Mouse (Mus musculus) lung, embryonic 14.5 days (tissue): ENCODE results near the gene Ccdc71. TPM values are rescaled to one million over a fixed set of nuclear protein-coding genes. Genes with fewer than 3 reads are reported as not detected.
A peak's percentile ranks its signal among the peaks of the same experiment; 100 is the strongest.

Experiments used
- ATAC-seq: fragments of 200-750 bp; cut with Nextera tagmentation; 2 replicates; pipeline ENCODE4 v1.8.0; 2017; ENCODE audit warnings: mild to moderate bottlenecking, moderate TSS enrichment, moderate library complexity; ENCODE audit not compliant: insufficient read depth
- DNase-seq: peaks from one replicate; pipeline ENCODE4 v3.0.0-alpha.2; 2015
- H3K27ac ChIP-seq: fragments of 300-500 bp; sonication (generic); 2 replicates; pipeline ENCODE4 v1.5.1; 2014; ENCODE audit warnings: low read depth, mild to moderate bottlenecking, moderate library complexity
- H3K27me3 ChIP-seq: fragments of 300-500 bp; sonication (generic); 2 replicates; pipeline ENCODE4 v1.6.1; 2014; ENCODE audit warnings: low read length, control low read depth; ENCODE audit not compliant: insufficient read depth
- H3K36me3 ChIP-seq: fragments of 300-500 bp; sonication (generic); 2 replicates; pipeline ENCODE4 v1.6.1; 2014; ENCODE audit warnings: control low read depth; ENCODE audit not compliant: insufficient read depth
- H3K4me1 ChIP-seq: fragments of 300-500 bp; sonication (generic); 2 replicates; pipeline ENCODE4 v1.6.1; 2014; ENCODE audit warnings: antibody characterized with exemption, control low read depth; ENCODE audit not compliant: insufficient read depth
- H3K4me2 ChIP-seq: fragments of 300-500 bp; sonication (generic); 2 replicates; pipeline ENCODE4 v1.6.1; 2014; ENCODE audit warnings: mild to moderate bottlenecking
- H3K4me3 ChIP-seq: fragments of 300-500 bp; sonication (generic); 2 replicates; pipeline ENCODE4 v1.5.1; 2014; ENCODE audit warnings: low read depth, low read length
- H3K9ac ChIP-seq: fragments of 300-500 bp; sonication (generic); 2 replicates; pipeline ENCODE4 v1.6.1; 2014
- H3K9me3 ChIP-seq: fragments of 300-500 bp; sonication (generic); 2 replicates; pipeline ENCODE4 v1.6.1; 2016; ENCODE audit warnings: low read depth, low read length, control low read depth
- CTCF ChIP-seq: IDR thresholded peaks from 2 replicates; pipeline ENCODE4 v1.5.1; 2016; ENCODE audit warnings: antibody characterized with exemption, low read depth
- WGBS: fragments of 180-500 bp; shearing (Covaris S2); extraction: QIAGEN DNeasy Blood & Tissue Kit; methylation state at CpG from one replicate; pipeline ENCODE4 v1.1.7; 2014; 5-methylcytosine and 5-hydroxymethylcytosine counted together
- polyA plus RNA-seq: library from polyadenylated mRNA; unstranded; fragments of >200 nt; fragmentation: Nextera tagmentation; extraction: Ambion mirVana; gene quantifications from 2 replicates; pipeline ENCODE4 v1.2.1, GENCODE M21; 2014

The Ccdc71 gene
- polyA plus RNA-seq, 1 experiment from 2014 or later = 46.7 TPM

- no peaks in the 10 kb centered on the region for H3K9me3 ChIP-seq
- no peak for TF ChIP-seq CTCF
- no peak overlapping the region for H3K27ac ChIP-seq
- no peaks in the 10 kb centered on the region for H3K36me3 ChIP-seq
- 67% methylated on average over 5 of the region's 5 CpGs for WGBS
- no peaks in the 10 kb centered on the region for H3K27me3 ChIP-seq
- no peak for DNase-seq
- no peak overlapping the region for H3K9ac ChIP-seq
- H3K4me1 ChIP-seq = no peaks in the 10 kb centered on the region
- no peak for ATAC-seq
- no peak overlapping the region for H3K4me2 ChIP-seq
- H3K4me3 ChIP-seq = no peak overlapping the region
These were observed 19.8 kb upstream of the Ccdc71 start for GRCm38 (mm10) chr9:108440485-108440884.

GRCm38 (mm10) chr9:108441236-108441919 lies 18.9 kb upstream of the Ccdc71 start:
- Histone ChIP-seq H3K9me3 (no peaks in the 10 kb centered on the region), H3K4me3 (no peak overlapping the region), H3K27me3 (no peaks in the 10 kb centered on the region), H3K4me1 (no peaks in the 10 kb centered on the region), H3K36me3 (no peaks in the 10 kb centered on the region), H3K9ac (no peak overlapping the region), H3K27ac (no peak overlapping the region), H3K4me2 (no peak overlapping the region)
- DNase-seq = no peak
- no peak for TF ChIP-seq CTCF
- 81% methylated on average over 11 of the region's 11 CpGs for WGBS
- ATAC-seq = no peak

- no peak for TF ChIP-seq CTCF
- 53% methylated on average over 9 of the region's 9 CpGs for WGBS
- no peak overlapping the region for H3K27ac ChIP-seq
These were observed 15.2 kb upstream of the Ccdc71 start for GRCm38 (mm10) chr9:108445125-108445524.

GRCm38 (mm10) chr9:108449860-108450259 lies 10.5 kb upstream of the Ccdc71 start:
- ATAC-seq = peak; percentile 2; the same call in 1 of the 2 replicates
- peaks cover 22% of the 10 kb centered on the region for H3K4me1 ChIP-seq
- peak; percentile 66 for DNase-seq
- WGBS = 45% methylated on average over 4 of the region's 4 CpGs
- no peaks in the 10 kb centered on the region for H3K9me3 ChIP-seq
- H3K9ac ChIP-seq = no peak overlapping the region
- no peak overlapping the region for H3K4me3 ChIP-seq
- H3K4me2 ChIP-seq = peak overlapping the region; percentile 83
- no peak for TF ChIP-seq CTCF
- peaks cover 13% of the 10 kb centered on the region for H3K36me3 ChIP-seq
- H3K27me3 ChIP-seq = no peaks in the 10 kb centered on the region
- peak overlapping the region; percentile 72 for H3K27ac ChIP-seq

More at GRCm38 (mm10) chr9:108445125-108445524, 15.2 kb upstream of the Ccdc71 start:
- no peak for ATAC-seq
- Histone ChIP-seq H3K4me3 (no peak overlapping the region), H3K27me3 (no peaks in the 10 kb centered on the region), H3K36me3 (peaks cover 13% of the 10 kb centered on the region), H3K9ac (no peak overlapping the region), H3K4me1 (peaks cover 6% of the 10 kb centered on the region), H3K9me3 (no peaks in the 10 kb centered on the region), H3K4me2 (no peak overlapping the region)
- DNase-seq = no peak

- peaks cover 22% of the 10 kb centered on the region for H3K4me1 ChIP-seq
- ATAC-seq (peak; percentile 21), DNase-seq (peak; percentile 90)
- WGBS = 52% methylated on average over 21 of the region's 21 CpGs
- H3K9ac ChIP-seq = peak overlapping the region; percentile 15; the same call in 1 of the 2 replicates
- H3K27ac ChIP-seq = peak overlapping the region; percentile 79
- H3K27me3 ChIP-seq = no peaks in the 10 kb centered on the region
- H3K9me3 ChIP-seq = no peaks in the 10 kb centered on the region
- H3K4me2 ChIP-seq = peak overlapping the region; percentile 83
- no peak for TF ChIP-seq CTCF
- H3K4me3 ChIP-seq = peak overlapping the region; percentile 51
- H3K36me3 ChIP-seq = peaks cover 13% of the 10 kb centered on the region
These were observed 9.8 kb upstream of the Ccdc71 start for GRCm38 (mm10) chr9:108450292-108451169.

- no peak for DNase-seq
- peak overlapping the region; percentile 69; the same call in 1 of the 2 replicates for H3K9ac ChIP-seq
- H3K9me3 ChIP-seq = no peaks in the 10 kb centered on the region
- 80% methylated on average over 6 of the region's 6 CpGs for WGBS
- peaks cover 22% of the 10 kb centered on the region for H3K4me1 ChIP-seq
- H3K4me2 ChIP-seq = peak overlapping the region; percentile 83
- H3K36me3 ChIP-seq = peaks cover 13% of the 10 kb centered on the region
- no peak for ATAC-seq
- no peak for TF ChIP-seq CTCF
- peak overlapping the region; percentile 79; the same call in 1 of the 2 replicates for H3K27ac ChIP-seq
- no peaks in the 10 kb centered on the region for H3K27me3 ChIP-seq
- H3K4me3 ChIP-seq = peak overlapping the region; percentile 51
These were observed 9.2 kb upstream of the Ccdc71 start for GRCm38 (mm10) chr9:108451170-108451493.
